Mouse (Mus musculus): ENCODE data around the gene Gm13199. TPM values are rescaled to one million over a fixed set of nuclear protein-coding genes. Genes with fewer than 3 reads are reported as not detected.
A peak's percentile ranks its signal among the peaks of the same experiment; 100 is the strongest.

The Gm13199 gene
- polyA plus RNA-seq, 2 experiments, result 2.0 to 6.2 TPM

DNA sequence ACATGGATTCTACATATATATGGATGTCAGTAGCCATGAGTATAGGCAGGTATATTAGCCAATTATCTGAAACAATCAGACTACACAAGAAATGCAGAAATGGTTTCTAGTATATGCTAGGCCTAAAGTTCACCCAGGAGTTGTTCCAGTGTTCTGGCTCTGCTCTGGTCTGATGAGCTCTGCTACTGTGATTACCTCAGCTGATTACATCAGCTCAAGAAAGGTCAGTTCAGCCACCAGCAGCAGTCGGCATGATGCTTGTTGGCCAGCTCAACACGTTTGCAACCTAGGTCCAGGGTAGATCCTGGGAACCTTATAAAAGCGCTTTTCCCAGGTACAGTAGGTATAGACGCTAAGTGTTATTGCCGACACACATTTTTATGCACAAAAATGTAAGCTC lies 7.0 kb upstream of the Gm13199 start:
- no peak for ATAC-seq (ENCODE audit: low FRiP score, low read depth)
- 90% methylated on average over 5 of the region's 5 CpGs for WGBS

DNA sequence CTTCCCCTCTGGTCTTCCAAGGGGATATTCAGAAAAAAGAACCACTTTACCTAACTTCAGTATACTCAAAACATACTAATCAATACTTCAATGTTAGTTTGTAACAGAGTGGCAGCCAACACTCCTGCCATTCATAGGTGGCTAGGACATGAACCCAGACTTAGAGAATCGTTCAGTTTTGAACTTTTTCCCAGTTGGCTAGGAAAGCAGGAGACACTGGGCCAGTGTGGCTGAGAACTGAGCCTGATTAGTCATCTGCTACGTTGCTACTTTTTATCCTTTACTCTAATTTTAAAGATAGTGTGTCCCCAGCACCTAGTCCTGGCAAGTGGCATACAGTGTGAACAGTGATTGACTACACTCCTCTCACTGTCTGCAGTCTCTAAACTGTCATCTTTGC lies 4.9 kb upstream of the Gm13199 start:
- no peak overlapping the region for H3K27ac ChIP-seq (replicated peaks; ENCODE audit: low read depth, low read length)
- ATAC-seq (ENCODE audit: low FRiP score, low read depth) (no peak), DNase-seq (ENCODE audit: low spot score) (no peak)
- H3K4me2 ChIP-seq (replicated peaks; ENCODE audit: low read depth, low read length, severe bottlenecking), result no peak overlapping the region
- H3K9me3 ChIP-seq (ENCODE audit: control insufficient read depth, low read length), result no peaks in the 10 kb centered on the region
- no peak overlapping the region for H3K4me3 ChIP-seq (replicated peaks; ENCODE audit: low read length)
- TF ChIP-seq POLR2A (IDR thresholded peaks at IDR 0.05; ENCODE audit: borderline replicate concordance, extremely low read depth, insufficient read depth, insufficient read length), result no peak
- WGBS, result 87% methylated on average over 2 of the region's 2 CpGs
- no peak overlapping the region for H3K9ac ChIP-seq (ENCODE audit: low read depth, low read length, severe bottlenecking)
- H3K27me3 ChIP-seq (ENCODE audit: control insufficient read depth, insufficient read depth, low read length), result no peaks in the 10 kb centered on the region
- H3K4me1 ChIP-seq (ENCODE audit: control insufficient read depth, insufficient read depth, low read length), result no peaks in the 10 kb centered on the region
- peaks cover 72% of the 10 kb centered on the region for H3K36me3 ChIP-seq (ENCODE audit: control insufficient read depth, insufficient read depth, low read length)

More for the DNA sequence above, 7.0 kb upstream of the Gm13199 start:
- no peak for DNase-seq (ENCODE audit: low spot score)
- H3K4me1 ChIP-seq (ENCODE audit: control insufficient read depth, insufficient read depth, low read length), result no peaks in the 10 kb centered on the region
- no peak overlapping the region for H3K9ac ChIP-seq (ENCODE audit: low read depth, low read length, severe bottlenecking)
- no peak overlapping the region for H3K27ac ChIP-seq (replicated peaks; ENCODE audit: low read depth, low read length)
- H3K36me3 ChIP-seq (ENCODE audit: control insufficient read depth, insufficient read depth, low read length), result peaks cover 76% of the 10 kb centered on the region
- TF ChIP-seq POLR2A (IDR thresholded peaks at IDR 0.05; ENCODE audit: borderline replicate concordance, extremely low read depth, insufficient read depth, insufficient read length), result no peak
- H3K4me3 ChIP-seq (replicated peaks; ENCODE audit: low read length), result no peak overlapping the region
- H3K4me2 ChIP-seq (replicated peaks; ENCODE audit: low read depth, low read length, severe bottlenecking), result no peak overlapping the region
- H3K27me3 ChIP-seq (ENCODE audit: control insufficient read depth, insufficient read depth, low read length), result no peaks in the 10 kb centered on the region
- no peaks in the 10 kb centered on the region for H3K9me3 ChIP-seq (ENCODE audit: control insufficient read depth, low read length)

DNA sequence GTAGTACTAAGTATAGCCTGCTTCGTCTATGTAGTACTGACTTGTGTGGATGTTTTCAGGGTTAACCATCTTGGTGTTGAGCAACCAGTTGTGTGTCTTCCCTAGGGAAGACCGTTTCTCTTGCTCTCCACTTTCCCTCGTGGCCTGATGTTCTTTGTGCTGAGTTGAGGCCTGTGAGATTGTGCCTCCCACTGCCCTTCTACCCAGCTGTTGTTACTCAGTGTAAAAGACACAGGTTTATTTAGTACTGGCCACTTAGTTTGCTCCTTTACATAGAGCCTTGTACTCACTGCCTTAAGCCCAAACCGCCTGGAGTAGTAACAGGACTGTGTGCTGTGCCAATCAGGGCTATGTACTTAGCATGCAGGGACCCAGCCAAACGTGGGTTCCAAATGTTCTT lies 10.9 kb downstream of the Gm13199 start:
- 84% methylated on average over 5 of the region's 5 CpGs for WGBS
- H3K9me3 ChIP-seq (ENCODE audit: control insufficient read depth, low read length), result no peaks in the 10 kb centered on the region
- peaks cover 5% of the 10 kb centered on the region; the same call in 1 of the 2 replicates for H3K36me3 ChIP-seq (ENCODE audit: control insufficient read depth, insufficient read depth, low read length)
- DNase-seq (ENCODE audit: low spot score) (no peak), ATAC-seq (ENCODE audit: low FRiP score, low read depth) (no peak)
- TF ChIP-seq POLR2A (IDR thresholded peaks at IDR 0.05; ENCODE audit: borderline replicate concordance, extremely low read depth, insufficient read depth, insufficient read length), result no peak
- H3K4me2 ChIP-seq (replicated peaks; ENCODE audit: low read depth, low read length, severe bottlenecking), result no peak overlapping the region
- H3K4me3 ChIP-seq (replicated peaks; ENCODE audit: low read length), result no peak overlapping the region
- no peak overlapping the region for H3K27ac ChIP-seq (replicated peaks; ENCODE audit: low read depth, low read length)
- no peaks in the 10 kb centered on the region for H3K4me1 ChIP-seq (ENCODE audit: control insufficient read depth, insufficient read depth, low read length)
- no peaks in the 10 kb centered on the region for H3K27me3 ChIP-seq (ENCODE audit: control insufficient read depth, insufficient read depth, low read length)
- H3K9ac ChIP-seq (ENCODE audit: low read depth, low read length, severe bottlenecking), result no peak overlapping the region

DNA sequence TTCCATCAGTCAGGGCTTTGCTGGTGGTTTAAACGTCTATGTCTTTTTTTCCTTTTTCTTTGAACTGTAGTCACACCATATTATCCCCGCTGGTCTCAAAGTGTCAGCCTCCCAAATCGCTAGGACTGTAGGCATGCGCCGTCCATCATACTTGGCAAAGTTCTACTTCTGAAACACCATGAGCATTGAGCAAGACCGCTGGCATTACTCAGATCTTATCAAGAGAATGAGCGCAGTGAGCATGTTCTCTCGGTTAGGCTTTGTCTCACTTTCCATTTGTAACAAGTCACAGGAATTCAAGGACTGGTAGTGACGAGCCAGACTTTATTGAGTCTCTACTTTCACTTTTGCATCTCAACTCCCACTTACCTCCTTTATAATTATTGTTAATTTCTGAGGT lies 11.6 kb downstream of the Gm13199 start:
- H3K4me2 ChIP-seq (replicated peaks; ENCODE audit: low read depth, low read length, severe bottlenecking), result no peak overlapping the region
- H3K4me1 ChIP-seq (ENCODE audit: control insufficient read depth, insufficient read depth, low read length), result peaks cover 6% of the 10 kb centered on the region; the same call in 1 of the 2 replicates
- no peak for TF ChIP-seq POLR2A (IDR thresholded peaks at IDR 0.05; ENCODE audit: borderline replicate concordance, extremely low read depth, insufficient read depth, insufficient read length)
- no peak overlapping the region for H3K9ac ChIP-seq (ENCODE audit: low read depth, low read length, severe bottlenecking)
- DNase-seq (ENCODE audit: low spot score), result no peak
- no peak for ATAC-seq (ENCODE audit: low FRiP score, low read depth)
- H3K27ac ChIP-seq (replicated peaks; ENCODE audit: low read depth, low read length), result no peak overlapping the region
- H3K36me3 ChIP-seq (ENCODE audit: control insufficient read depth, insufficient read depth, low read length), result 0 out of 2 replicates have a peak, but pooled peaks cover 3% of the 10 kb centered on the region
- H3K9me3 ChIP-seq (ENCODE audit: control insufficient read depth, low read length), result no peaks in the 10 kb centered on the region
- no peak overlapping the region for H3K4me3 ChIP-seq (replicated peaks; ENCODE audit: low read length)
- no peaks in the 10 kb centered on the region for H3K27me3 ChIP-seq (ENCODE audit: control insufficient read depth, insufficient read depth, low read length)
- WGBS, result 94% methylated on average over 9 of the region's 9 CpGs

DNA sequence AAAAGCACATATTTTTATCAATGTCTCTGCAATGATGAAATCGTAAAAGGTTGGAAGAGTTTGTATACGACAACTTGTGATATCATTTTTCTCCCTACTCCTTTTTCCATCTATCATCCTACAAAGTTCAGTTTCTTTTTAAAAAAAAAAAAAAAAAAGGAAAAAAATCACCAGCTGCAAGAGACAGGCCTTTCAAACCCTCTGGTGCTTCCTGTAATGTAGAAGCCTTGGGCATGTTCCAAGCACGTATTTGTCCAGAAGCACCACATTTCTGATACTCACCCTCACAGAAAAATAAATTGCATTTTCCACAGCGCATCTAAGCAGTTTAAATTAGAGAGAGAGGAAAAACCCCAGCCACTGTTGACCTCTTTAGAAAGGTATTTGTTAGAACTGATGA lies 16.9 kb downstream of the Gm13199 start:
- Histone ChIP-seq H3K9me3 (ENCODE audit: control insufficient read depth, low read length) (no peaks in the 10 kb centered on the region), H3K4me1 (ENCODE audit: control insufficient read depth, insufficient read depth, low read length) (peaks cover 12% of the 10 kb centered on the region), H3K4me3 (replicated peaks; ENCODE audit: low read length) (peak overlapping the region; percentile 79), H3K27ac (replicated peaks; ENCODE audit: low read depth, low read length) (no peak overlapping the region), H3K9ac (ENCODE audit: low read depth, low read length, severe bottlenecking) (peak overlapping the region; percentile 82), H3K36me3 (ENCODE audit: control insufficient read depth, insufficient read depth, low read length) (peaks cover 14% of the 10 kb centered on the region), H3K27me3 (ENCODE audit: control insufficient read depth, insufficient read depth, low read length) (no peaks in the 10 kb centered on the region), H3K4me2 (replicated peaks; ENCODE audit: low read depth, low read length, severe bottlenecking) (peak overlapping the region; percentile 56)
- TF ChIP-seq POLR2A (IDR thresholded peaks at IDR 0.05; ENCODE audit: borderline replicate concordance, extremely low read depth, insufficient read depth, insufficient read length), result no peak
- DNase-seq (ENCODE audit: low spot score) (peak; percentile 11), ATAC-seq (ENCODE audit: low FRiP score, low read depth) (no peak)
- WGBS, result 23% methylated on average over 4 of the region's 4 CpGs
